Mouse (Mus musculus): ENCODE data around the gene Ttc28.

DNA sequence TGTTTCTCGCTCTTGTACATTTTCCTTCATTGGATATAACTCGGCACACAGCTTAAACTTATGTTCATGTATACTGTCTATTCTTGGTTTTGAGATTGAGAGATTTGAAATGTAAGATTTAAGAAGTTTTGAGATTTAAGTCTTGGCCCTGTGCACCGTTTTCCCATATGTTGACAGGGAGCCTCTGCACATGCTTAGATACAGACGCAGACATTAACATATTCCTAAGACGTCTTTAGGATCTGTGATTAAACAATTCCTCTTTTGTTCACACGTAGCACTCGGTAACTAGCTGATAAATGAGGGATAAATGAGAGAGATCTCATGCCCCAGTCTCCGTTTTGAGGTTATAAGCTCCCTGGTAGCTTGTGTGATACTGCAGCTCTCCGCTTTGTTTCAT is 174.8 kb downstream of the Ttc28 start:
- no peak for TF ChIP-seq GATA1 (IDR thresholded peaks at IDR 0.05; ENCODE audit: low read length)
- no peak for TF ChIP-seq TAL1 (IDR thresholded peaks at IDR 0.05; ENCODE audit: low read length)

All from erythroblast, embryonic 14.5 days (primary cell).